Mouse (Mus musculus) retina, postnatal 1 day (tissue): Measurements from ENCODE around the gene Pax5.

Source experiments
- DNase-seq: peaks from one replicate; pipeline ENCODE4 v3.0.0-alpha.2; 2012

Pax5 gene

DNA sequence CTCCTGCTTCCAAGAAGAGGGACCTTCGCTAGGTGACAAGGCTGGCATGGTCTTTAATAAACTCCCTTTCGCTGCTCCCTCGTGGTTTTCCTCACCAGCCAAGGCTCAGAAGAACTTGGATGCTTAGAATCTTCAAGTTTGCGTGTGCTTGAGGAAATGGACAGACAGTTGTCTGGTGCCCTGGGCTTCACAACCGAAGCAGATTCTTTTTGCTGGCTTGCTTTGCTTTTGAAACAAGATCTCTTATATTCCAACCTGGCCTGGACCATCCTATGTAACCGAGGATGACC is 45.6 kb downstream of the Pax5 start:
- no peak for DNase-seq

GRCm38 (mm10) chr4:44664004-44664766 is 46.1 kb downstream of the Pax5 start:
- DNase-seq, result peak; percentile 85

- no peak for DNase-seq
These were observed 46.8 kb downstream of the Pax5 start for GRCm38 (mm10) chr4:44663489-44663888.

- no peak for DNase-seq
These were observed 65.1 kb downstream of the Pax5 start for GRCm38 (mm10) chr4:44645181-44645580.

DNA sequence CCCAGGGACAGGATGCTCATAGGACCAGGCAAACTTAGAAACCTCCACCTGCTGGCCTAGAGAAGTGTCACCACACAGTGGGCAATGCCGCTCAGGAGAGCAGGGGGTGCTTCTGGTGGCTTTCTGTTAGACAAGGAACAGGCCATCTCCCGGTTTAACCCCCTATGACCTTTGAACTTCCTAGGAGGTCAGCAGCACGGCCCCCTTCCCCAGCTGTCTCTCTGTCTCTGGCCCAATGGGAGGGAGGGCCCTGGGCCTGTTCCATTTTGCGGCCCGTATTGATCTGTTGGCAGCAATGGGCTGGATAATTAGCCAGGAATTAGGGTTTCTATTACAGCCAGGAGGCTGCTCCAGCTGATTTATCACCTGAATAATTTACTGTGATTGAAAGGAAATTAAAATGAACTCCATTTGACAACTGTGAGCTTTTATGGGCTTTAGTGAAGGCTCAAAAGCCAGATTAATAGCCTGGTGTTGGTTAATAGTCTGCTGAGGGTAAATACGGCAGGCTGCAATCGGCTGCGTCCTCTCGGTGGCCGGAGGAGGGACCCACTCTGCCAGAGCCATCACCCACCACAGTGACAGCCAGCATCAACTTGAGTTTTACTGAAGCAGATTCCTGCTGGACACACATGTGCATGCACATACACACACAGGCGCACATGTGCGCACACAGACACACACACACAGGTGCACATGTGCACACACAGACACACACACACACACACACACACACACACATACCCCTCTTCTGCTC is 68.3 kb downstream of the Pax5 start:
- no peak for DNase-seq

- no peak for DNase-seq
These were observed 74.7 kb downstream of the Pax5 start for GRCm38 (mm10) chr4:44635618-44636017.

DNA sequence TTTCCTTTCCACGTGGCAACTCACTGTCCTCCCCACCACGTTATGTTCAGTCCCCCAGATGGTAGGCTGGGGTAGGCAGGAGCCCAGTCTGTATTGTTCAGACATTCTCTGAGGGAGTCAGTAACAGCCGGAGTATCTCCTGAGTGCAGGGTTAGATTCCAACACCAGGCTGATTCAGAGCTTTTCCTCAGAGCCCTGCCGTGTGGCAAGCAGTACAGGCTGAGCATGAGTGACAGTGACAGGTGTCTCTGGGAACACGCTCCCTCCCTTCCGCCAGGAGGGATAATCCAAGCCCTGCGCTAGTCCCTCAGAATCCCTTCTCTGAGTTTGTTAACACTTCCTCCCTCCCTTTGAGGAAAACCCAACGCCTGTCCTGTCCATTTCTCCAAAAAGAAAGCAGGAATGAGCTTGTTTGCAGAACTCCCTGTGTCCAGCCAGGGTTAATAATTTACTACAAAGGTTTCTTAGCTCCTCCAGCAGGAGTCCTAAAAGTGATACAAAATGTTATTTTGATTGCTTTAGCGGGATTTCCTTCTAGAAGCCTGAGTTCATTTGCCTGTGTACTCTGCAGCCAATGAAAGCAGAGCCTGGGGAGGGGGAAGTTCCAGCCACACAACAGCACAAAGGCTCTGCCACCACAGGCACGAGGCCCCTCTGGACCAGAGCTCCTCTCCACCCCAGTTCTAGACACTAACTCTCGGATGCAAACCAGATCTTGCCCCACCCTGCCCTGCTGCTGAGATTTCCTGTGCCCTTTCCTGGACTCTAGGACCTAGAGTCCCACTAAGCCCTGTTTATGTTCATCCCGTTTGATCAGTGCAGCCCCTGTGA is 76.4 kb downstream of the Pax5 start:
- peak; percentile 69 for DNase-seq

- no peak for DNase-seq
These were observed 80.2 kb downstream of the Pax5 start for GRCm38 (mm10) chr4:44630059-44630458.

GRCm38 (mm10) chr4:44627890-44628289 is 82.4 kb downstream of the Pax5 start:
- DNase-seq, result no peak

DNA sequence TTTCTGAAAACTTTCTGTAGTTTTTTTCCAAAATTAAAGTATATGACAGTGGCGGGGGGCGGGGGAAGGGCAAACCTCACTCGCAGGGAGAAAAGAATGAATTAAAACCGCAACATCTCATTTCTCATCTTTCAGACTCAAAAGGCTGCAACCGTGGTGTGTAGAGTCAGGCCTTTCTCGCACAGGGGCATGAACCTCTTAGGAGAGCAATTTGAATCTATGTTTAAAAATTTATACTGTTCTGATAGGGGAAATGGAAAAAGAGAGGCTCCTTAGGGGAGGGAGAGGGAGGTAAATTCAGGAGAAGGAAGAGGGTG is 85.2 kb downstream of the Pax5 start:
- no peak for DNase-seq

DNA sequence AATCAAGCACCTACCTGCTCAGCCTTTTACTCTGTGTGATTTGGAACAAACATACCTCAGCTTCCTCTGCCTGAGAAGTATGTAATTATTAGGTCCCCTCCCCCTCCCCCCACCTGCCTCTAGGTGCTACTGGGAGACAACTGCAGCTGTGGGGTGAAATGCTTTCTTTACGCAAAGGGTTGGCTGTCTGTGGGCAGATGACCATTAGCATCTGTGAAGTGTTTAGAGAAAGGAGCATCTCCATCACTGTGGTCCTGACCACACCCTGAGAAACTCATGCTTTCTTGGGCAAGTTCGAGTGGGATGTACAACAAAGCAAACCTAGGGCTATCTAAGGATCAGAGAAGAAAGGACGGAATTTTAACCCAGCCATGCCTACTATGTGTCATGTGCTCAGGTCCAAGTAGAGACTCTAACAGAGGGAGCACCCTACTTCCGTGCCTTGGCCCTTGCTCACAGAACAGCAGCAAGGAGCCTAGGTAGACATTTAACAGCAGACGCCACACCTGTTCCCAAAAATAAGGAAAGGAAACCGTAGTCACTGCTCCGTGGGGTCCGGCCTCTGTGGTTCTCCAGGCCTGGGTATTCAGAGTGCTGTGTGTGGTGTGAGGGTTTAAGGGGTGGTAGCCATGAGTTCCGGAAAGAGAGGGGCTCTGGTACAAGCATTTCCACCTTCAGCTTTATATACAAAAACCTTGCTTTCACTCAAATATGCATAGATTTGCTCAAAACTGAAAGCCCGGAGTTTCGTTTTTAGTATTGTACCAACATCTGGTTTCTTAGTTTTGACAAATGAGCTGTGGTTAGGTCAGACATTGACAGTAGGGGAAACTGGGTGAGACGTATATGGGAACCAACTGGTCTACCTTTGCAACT is 85.8 kb downstream of the Pax5 start:
- no peak for DNase-seq

GRCm38 (mm10) chr4:44623435-44623727 is 86.9 kb downstream of the Pax5 start:
- DNase-seq, result no peak

GRCm38 (mm10) chr4:44622682-44623434 is 87.4 kb downstream of the Pax5 start:
- no peak for DNase-seq

DNA sequence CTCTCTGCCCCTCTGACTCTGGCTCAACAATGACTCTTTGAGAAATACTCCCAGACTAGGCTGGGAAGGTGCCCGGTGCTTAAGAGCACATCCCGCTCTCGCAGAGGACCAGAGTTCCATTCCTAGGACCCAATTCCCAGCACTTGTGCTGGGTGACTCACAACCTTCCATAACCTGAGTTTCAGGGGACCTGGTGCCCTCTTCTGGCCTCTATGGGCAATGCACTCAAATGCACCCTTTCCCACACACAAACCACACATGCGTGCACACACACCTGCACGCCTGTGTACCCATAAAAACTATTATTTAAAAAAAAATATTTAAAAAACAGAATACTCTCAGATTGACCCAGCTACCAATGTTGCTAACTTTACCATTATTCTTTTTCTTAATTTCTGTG is 90.0 kb downstream of the Pax5 start:
- DNase-seq, result no peak

DNA sequence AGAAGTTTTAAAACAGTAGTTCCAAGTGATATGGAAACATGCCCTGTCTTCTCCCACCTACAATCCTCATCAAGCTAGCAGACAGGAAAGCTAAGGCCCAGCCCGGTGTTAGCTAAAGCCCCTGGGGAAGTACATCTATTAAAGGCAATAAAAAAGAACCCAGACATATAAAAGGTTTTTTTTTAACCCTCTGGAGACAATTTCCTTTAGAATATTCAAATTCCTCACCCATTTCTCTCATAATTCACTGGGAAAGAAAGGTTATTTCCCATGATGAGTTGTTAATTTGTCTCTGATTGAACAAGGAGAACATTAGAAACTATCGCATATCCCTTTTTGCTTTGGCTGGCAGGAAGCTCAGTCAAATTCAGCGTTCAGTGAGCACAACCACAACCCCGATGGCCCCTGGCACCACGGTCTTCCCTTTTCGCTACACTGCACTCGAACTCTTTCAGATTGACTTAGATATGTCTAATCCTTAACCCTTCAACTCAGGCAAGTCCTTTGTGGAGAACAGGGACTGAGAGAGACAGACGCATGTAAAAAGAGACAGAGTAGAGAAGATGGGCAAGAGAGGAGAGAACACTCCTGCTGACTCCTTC is 96.1 kb downstream of the Pax5 start:
- no peak for DNase-seq

DNA sequence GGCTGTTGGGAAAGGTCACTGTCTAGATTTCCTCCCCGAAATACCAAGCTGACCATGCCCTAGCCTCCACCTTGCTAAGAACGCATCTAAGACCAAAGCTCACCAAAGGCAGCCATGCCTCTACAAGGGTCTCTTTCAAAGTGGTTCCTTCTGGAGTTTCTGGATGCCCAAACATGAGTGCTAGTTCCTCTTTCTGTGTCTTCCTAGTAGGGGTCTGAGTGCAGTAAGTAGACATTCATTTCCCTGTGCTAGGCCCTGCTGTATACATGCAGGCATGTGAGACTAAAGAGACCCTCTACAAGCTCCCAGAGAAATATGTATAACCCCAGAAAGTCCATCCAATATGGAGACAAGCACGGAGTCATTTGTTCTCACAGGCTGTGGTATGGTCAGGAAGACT is 97.9 kb downstream of the Pax5 start:
- no peak for DNase-seq

DNA sequence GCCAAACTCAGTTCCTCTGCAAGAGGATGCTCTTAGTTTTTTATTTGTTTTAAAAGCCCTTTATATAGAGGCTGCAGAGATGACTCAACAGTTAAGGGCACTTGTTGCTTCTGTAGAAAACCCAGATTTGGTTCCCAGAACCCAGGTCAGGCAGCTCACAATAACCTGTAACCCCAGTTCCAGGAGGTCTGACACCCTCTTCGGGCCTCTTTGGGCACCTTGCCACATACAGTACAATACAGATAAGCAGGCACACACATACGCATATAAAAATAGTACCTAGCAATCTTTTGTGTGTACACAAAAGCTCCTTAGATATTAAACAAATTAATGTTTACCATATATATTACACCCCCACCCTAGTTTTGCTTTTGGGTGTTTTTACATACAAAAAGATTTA is 104.8 kb downstream of the Pax5 start:
- DNase-seq, result no peak

- DNase-seq, result peak; percentile 44
These were observed 108.0 kb downstream of the Pax5 start for GRCm38 (mm10) chr4:44602257-44602801.

DNA sequence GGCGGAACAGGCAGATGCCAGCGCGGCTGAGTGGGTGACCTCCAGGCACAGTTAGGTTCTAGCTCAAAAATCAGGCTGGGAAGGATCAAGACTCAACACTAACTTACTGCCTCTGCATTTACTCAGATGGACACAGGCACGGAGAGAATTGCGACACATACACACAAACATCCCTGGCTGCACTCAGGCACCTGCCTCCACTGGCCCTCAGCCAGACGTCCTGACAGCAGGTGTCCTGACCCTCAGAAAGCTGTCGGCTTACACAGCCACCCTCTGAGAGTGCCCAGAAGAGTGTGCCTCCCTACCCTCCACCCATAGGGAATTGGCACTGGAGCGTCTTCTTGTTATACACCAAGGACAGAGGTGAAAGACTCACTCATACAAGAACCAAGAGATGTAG is 108.9 kb downstream of the Pax5 start:
- peak; percentile 46 for DNase-seq

- DNase-seq, result peak; percentile 87
These were observed 109.4 kb downstream of the Pax5 start for GRCm38 (mm10) chr4:44600875-44601274.

- no peak for DNase-seq
These were observed 112.3 kb downstream of the Pax5 start for GRCm38 (mm10) chr4:44597965-44598364.

- no peak for DNase-seq
These were observed 117.2 kb downstream of the Pax5 start for GRCm38 (mm10) chr4:44593091-44593490.
